Mouse (Mus musculus) limb, embryonic 13.5 days (tissue): ENCODE measurements around the gene Fibp. TPM values are rescaled to one million over a fixed set of nuclear protein-coding genes. Genes with fewer than 3 reads are reported as not detected.

Experiments used
- ATAC-seq: fragments of 200-750 bp; cut with Nextera tagmentation; 2 replicates; pipeline ENCODE4 v1.8.0; 2017; ENCODE audit warnings: low read depth, moderate number of reproducible peaks, moderate TSS enrichment; ENCODE audit not compliant: low FRiP score
- H3K27ac ChIP-seq: fragments of 300-500 bp; sonication (generic); 2 replicates; pipeline ENCODE4 v1.5.1; 2015; ENCODE audit warnings: inconsistent platforms, mild to moderate bottlenecking, moderate library complexity
- H3K27me3 ChIP-seq: fragments of 300-500 bp; sonication (generic); 2 replicates; pipeline ENCODE4 v1.6.1; 2015; ENCODE audit warnings: mild to moderate bottlenecking, inconsistent platforms
- H3K36me3 ChIP-seq: fragments of 300-500 bp; sonication (generic); 2 replicates; pipeline ENCODE4 v1.6.1; 2015; ENCODE audit warnings: inconsistent platforms, mild to moderate bottlenecking, moderate library complexity
- H3K4me1 ChIP-seq: fragments of 300-500 bp; sonication (generic); 2 replicates; pipeline ENCODE4 v1.6.1; 2015; ENCODE audit warnings: inconsistent platforms
- H3K4me2 ChIP-seq: fragments of 300-500 bp; sonication (generic); replicated peaks from 2 replicates; pipeline ENCODE4 v1.6.1; 2015; ENCODE audit warnings: inconsistent platforms, mild to moderate bottlenecking, moderate library complexity
- H3K4me3 ChIP-seq: fragments of 300-500 bp; sonication (generic); 2 replicates; pipeline ENCODE4 v1.5.1; 2015; ENCODE audit warnings: moderate library complexity, mild to moderate bottlenecking, inconsistent platforms
- H3K9ac ChIP-seq: fragments of 300-500 bp; sonication (generic); 2 replicates; pipeline ENCODE4 v1.6.1; 2015; ENCODE audit warnings: mild to moderate bottlenecking, inconsistent platforms
- H3K9me3 ChIP-seq: fragments of 300-500 bp; sonication (generic); 2 replicates; pipeline ENCODE4 v1.6.1; 2016; ENCODE audit warnings: inconsistent platforms
- WGBS: fragments of 180-500 bp; shearing (Covaris S2); methylation state at CpG from one replicate; pipeline ENCODE4 v1.1.7; 2015; 5-methylcytosine and 5-hydroxymethylcytosine counted together
- polyA plus RNA-seq: library from polyadenylated mRNA; unstranded; fragments of >200 nt; fragmentation: Nextera tagmentation; extraction: Ambion mirVana; gene quantifications from 2 replicates; pipeline ENCODE4 v1.2.1, GENCODE M21; 2015

The Fibp gene
- polyA plus RNA-seq: 129 and 131 TPM in 2 replicates

GRCm38 (mm10) chr19:5460465-5460911, at the start of gene Fibp:
TSS of gene Fibp (plus strand) at chr19:5460615.
- Histone ChIP-seq H3K9me3 (no peaks in the 10 kb centered on the region), H3K27ac (peak within 1 kb of the TSS; percentile 69; the same call in 1 of the 2 replicates), H3K36me3 (peaks cover 38% of the 10 kb centered on the region), H3K4me3 (peak within 1 kb of the TSS; percentile 73), H3K4me2 (peak within 1 kb of the TSS; percentile 97), H3K4me1 (peaks cover 41% of the 10 kb centered on the region), H3K9ac (peak within 1 kb of the TSS; percentile 81), H3K27me3 (no peaks in the 10 kb centered on the region)
- WGBS: under 1% methylated on average over 32 of the region's 32 CpGs
- ATAC-seq: peak; percentile 60

- no peak overlapping the region for H3K4me2 ChIP-seq
- no peak overlapping the region for H3K27ac ChIP-seq
- H3K4me1 ChIP-seq: peaks cover 26% of the 10 kb centered on the region
- H3K4me3 ChIP-seq: no peak overlapping the region
- H3K9ac ChIP-seq: no peak overlapping the region
- no peaks in the 10 kb centered on the region for H3K27me3 ChIP-seq
- ATAC-seq: no peak
- H3K9me3 ChIP-seq: no peaks in the 10 kb centered on the region
- 83% methylated on average over 5 of the region's 5 CpGs for WGBS
- peaks cover 4% of the 10 kb centered on the region; the same call in 1 of the 2 replicates for H3K36me3 ChIP-seq
These were observed 49.8 kb upstream of the Fibp start for GRCm38 (mm10) chr19:5410641-5411040.

DNA sequence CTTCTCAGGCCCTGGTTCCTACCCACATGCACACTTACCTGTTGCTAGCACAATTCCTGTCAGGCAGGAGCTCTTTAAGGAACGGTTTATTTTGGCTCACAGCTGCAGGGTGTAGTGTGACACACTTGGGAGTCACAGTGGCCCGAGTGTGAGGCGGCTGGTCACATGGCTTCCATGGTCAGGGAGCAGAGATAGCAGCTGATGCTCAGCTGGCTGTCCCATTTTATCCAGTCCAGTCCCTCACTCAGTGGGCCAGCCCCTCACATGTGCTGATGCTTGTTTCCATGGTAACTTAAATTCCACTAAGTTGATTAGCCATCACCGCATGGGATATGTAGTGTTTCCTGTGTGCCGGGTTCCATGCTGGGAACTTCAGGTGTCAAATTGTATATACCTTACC, 48.5 kb upstream of the Fibp start:
- WGBS: 56% methylated on average over 5 of the region's 5 CpGs
- Histone ChIP-seq H3K4me2 (no peak overlapping the region), H3K36me3 (peaks cover 4% of the 10 kb centered on the region), H3K4me1 (peaks cover 22% of the 10 kb centered on the region), H3K9me3 (no peaks in the 10 kb centered on the region), H3K4me3 (no peak overlapping the region), H3K27me3 (no peaks in the 10 kb centered on the region), H3K9ac (0 out of 2 replicates have a peak overlapping the region, but pooled peaks have one; percentile 14), H3K27ac (no peak overlapping the region)
- ATAC-seq: no peak

DNA sequence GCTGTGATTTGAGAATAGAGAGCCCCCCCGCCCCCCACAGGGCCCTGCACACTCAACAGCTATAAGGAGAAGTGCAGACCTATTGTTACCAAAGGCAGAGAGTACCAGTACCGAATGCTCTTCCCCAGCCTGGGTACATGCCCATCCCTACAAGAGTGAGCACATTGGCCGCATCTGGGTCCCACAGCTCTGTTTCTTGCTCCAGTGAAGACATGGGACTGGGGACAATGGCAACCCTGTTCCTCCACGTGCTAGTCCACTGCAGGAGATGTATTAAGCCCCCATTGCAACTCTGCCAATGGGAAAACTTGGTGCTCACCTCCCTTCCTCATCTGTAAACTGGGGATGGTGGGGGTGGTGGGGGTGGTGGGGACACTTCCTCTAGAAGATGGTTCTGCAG, 46.6 kb upstream of the Fibp start:
- H3K36me3 ChIP-seq: peaks cover 5% of the 10 kb centered on the region
- no peaks in the 10 kb centered on the region for H3K9me3 ChIP-seq
- H3K4me1 ChIP-seq: peaks cover 8% of the 10 kb centered on the region
- no peak for ATAC-seq
- no peak overlapping the region for H3K9ac ChIP-seq
- H3K4me2 ChIP-seq: no peak overlapping the region
- H3K27me3 ChIP-seq: no peaks in the 10 kb centered on the region
- WGBS: 81% methylated on average over 4 of the region's 4 CpGs
- H3K27ac ChIP-seq: no peak overlapping the region
- no peak overlapping the region for H3K4me3 ChIP-seq

DNA sequence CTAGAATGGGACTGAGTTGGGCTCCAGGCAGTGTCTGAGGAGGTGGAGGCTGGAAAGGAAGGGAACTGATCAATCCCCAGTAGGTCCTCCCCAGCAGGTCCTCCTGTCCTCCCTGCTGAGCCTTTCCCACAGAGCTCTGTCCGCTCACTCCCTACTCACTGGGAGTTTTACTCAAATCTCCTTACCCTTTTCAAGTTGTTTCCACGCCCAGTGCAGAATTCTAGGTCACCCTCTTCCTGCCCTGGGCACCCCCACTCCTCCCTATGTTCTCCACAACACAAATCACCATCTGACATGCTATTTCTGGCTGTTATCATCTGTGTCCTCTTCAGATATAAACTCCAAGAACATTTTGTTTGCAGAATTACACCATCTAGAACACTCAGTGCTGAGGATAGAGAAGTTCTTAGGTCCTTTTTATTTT, 45.9 kb upstream of the Fibp start:
- peaks cover 5% of the 10 kb centered on the region; the same call in 1 of the 2 replicates for H3K36me3 ChIP-seq
- 80% methylated on average over 2 of the region's 2 CpGs for WGBS
- no peak overlapping the region for H3K4me2 ChIP-seq
- H3K27me3 ChIP-seq: no peaks in the 10 kb centered on the region
- no peak for ATAC-seq
- H3K9ac ChIP-seq: no peak overlapping the region
- H3K9me3 ChIP-seq: no peaks in the 10 kb centered on the region
- no peak overlapping the region for H3K27ac ChIP-seq
- H3K4me3 ChIP-seq: no peak overlapping the region
- H3K4me1 ChIP-seq: peaks cover 4% of the 10 kb centered on the region; the same call in 1 of the 2 replicates

DNA sequence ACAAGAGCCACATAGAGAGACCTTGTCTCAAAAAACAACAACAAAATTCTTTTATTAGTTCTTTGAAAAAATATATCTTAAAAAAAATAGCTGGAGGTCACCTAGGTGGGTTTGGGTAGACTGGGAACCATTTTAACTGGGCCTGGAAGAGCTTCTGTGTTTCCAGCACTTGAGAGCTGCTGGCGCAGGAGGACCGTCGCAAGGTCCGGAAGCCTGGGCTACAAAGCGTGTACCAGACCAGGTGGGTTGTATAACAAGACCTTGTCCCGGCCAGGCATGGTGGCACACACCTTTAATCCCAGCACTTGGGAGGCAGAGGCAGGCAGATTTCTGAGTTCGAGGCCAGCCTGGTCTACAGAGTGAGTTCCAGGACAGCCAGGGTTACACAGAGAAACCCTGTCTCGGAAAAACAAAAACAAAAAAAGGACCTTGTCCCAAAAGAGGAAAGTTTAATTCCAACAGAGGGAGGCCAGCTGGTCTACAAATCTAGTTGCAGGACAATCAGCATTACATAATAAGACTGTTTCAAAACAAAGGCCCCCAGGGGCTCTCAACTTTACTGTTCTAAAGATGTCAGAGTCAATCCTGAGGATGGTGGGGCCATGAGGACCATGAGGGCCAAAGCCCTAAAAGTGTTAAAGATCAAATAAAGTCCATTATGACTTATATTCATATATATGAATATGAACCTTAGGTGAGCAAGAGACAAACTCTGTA, 41.5 kb upstream of the Fibp start:
- Histone ChIP-seq H3K4me1 (peaks cover 17% of the 10 kb centered on the region), H3K4me3 (no peak overlapping the region), H3K4me2 (no peak overlapping the region), H3K27me3 (no peaks in the 10 kb centered on the region), H3K9ac (no peak overlapping the region), H3K9me3 (no peaks in the 10 kb centered on the region), H3K27ac (no peak overlapping the region), H3K36me3 (peaks cover 43% of the 10 kb centered on the region)
- 95% methylated on average over 8 of the region's 8 CpGs for WGBS
- no peak for ATAC-seq

DNA sequence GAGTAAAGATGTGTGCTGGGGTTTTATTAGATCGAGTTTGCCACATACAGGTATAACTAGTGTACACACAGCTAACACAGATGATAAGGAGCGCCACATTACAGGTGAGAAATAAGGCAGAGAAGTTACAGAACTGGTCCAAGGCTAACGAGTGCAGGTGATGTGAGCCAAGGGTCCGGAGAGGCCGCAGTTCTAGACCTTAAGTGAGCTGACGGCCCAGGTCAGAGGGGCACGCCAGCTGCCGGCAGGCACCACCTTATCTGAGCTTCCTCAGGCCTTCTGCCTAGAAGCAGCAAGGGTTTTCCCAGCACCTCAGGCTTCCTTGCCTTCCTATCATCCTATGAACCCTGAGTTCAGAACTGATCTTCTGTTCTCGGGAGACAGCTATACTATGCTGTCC, 40.8 kb upstream of the Fibp start:
- Histone ChIP-seq H3K4me1 (peaks cover 17% of the 10 kb centered on the region), H3K4me3 (no peak overlapping the region), H3K36me3 (peaks cover 43% of the 10 kb centered on the region), H3K4me2 (no peak overlapping the region), H3K9ac (no peak overlapping the region), H3K9me3 (no peaks in the 10 kb centered on the region), H3K27ac (no peak overlapping the region), H3K27me3 (no peaks in the 10 kb centered on the region)
- no peak for ATAC-seq
- WGBS: 89% methylated on average over 9 of the region's 9 CpGs

DNA sequence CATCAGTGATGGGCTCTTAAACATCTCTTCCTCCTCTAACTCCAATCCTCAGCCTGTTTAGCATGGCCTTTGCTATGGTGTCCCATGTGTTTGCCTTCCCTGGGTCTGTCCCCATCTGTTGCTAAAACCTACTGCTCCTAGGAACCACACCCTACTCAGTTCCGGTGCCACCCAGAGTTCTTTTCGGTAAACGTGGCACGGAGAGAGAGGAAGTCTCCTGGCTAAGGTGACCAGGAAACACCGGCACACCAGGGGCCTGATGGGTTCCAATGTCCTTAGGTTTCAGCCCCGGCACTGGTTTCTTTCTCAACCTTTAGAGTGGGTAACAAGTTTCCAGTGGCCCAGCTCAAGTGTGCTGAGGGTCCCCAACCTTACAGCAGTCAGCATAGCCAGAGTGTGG, 39.8 kb upstream of the Fibp start:
- Histone ChIP-seq H3K9ac (no peak overlapping the region), H3K4me2 (no peak overlapping the region), H3K4me3 (no peak overlapping the region), H3K36me3 (peaks cover 43% of the 10 kb centered on the region), H3K4me1 (peaks cover 17% of the 10 kb centered on the region), H3K27me3 (no peaks in the 10 kb centered on the region), H3K27ac (no peak overlapping the region), H3K9me3 (no peaks in the 10 kb centered on the region)
- ATAC-seq: no peak
- WGBS: 91% methylated on average over 6 of the region's 6 CpGs

DNA sequence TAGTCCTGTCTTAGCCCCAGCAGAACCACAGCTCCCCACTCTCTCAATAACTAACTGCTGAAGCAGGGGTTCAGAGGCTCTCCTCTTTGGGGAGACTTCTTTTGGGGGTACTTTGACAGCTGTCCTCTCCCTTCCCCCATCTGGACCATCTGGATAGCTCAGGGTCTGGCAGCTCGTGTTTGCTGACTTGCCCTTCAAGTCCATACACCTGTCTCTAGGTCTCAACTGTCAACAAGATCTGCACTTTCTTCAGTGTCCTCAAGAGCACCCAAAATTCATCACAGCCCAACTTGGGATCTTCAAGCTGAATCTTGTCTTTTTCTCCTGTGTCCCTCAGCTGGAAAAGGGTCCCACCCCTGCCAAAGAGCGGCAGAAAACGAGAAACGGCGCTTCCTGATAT, 38.6 kb upstream of the Fibp start:
- peaks cover 54% of the 10 kb centered on the region for H3K36me3 ChIP-seq
- peak overlapping the region; percentile 19; the same call in 1 of the 2 replicates for H3K9ac ChIP-seq
- no peak for ATAC-seq
- H3K27ac ChIP-seq: no peak overlapping the region
- no peak overlapping the region; the same call in 1 of the 2 replicates for H3K4me2 ChIP-seq
- H3K4me3 ChIP-seq: no peak overlapping the region
- no peaks in the 10 kb centered on the region for H3K9me3 ChIP-seq
- H3K27me3 ChIP-seq: no peaks in the 10 kb centered on the region
- peaks cover 29% of the 10 kb centered on the region for H3K4me1 ChIP-seq
- WGBS: 85% methylated on average over 5 of the region's 5 CpGs

GRCm38 (mm10) chr19:5422267-5422666, 38.1 kb upstream of the Fibp start:
- peaks cover 58% of the 10 kb centered on the region for H3K36me3 ChIP-seq
- peaks cover 34% of the 10 kb centered on the region for H3K4me1 ChIP-seq
- H3K9ac ChIP-seq: 0 out of 2 replicates have a peak overlapping the region, but pooled peaks have one; percentile 19
- no peak overlapping the region for H3K27ac ChIP-seq
- ATAC-seq: no peak
- H3K4me2 ChIP-seq: no peak overlapping the region; the same call in 1 of the 2 replicates
- H3K9me3 ChIP-seq: no peaks in the 10 kb centered on the region
- H3K27me3 ChIP-seq: no peaks in the 10 kb centered on the region
- 88% methylated on average over 10 of the region's 10 CpGs for WGBS
- H3K4me3 ChIP-seq: peak overlapping the region; percentile 4; the same call in 1 of the 2 replicates

DNA sequence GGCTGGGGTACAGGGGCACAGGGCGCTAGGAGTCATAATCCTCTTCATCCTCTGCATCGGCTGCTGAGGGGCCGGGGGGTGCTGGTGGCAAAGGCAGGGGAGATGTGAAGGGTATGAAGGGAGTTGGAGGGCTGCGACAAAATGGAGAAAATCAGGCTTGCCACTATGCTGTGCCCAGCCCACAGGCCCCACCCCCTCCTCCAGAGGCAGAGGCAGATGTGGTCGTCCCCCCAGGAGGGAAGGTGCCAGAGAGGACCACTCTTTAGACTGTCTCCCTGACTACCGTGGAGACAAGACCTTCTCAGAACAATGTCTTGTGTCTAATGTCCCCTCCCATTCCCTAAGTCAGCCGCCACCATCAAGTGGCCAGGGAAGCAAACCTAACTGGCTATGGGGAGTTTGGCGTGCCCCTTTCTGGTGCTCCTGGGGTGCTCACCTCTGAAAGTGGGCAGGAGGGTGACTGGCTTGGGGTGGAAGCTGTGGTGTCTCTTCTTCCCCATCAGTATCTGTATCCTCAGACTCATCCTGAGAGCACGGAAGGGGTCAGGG, 37.4 kb upstream of the Fibp start:
- peaks cover 56% of the 10 kb centered on the region for H3K36me3 ChIP-seq
- no peaks in the 10 kb centered on the region for H3K27me3 ChIP-seq
- H3K4me3 ChIP-seq: peak overlapping the region; percentile 80
- H3K4me2 ChIP-seq: peak overlapping the region; percentile 91
- 77% methylated on average over 9 of the region's 9 CpGs for WGBS
- peaks cover 37% of the 10 kb centered on the region for H3K4me1 ChIP-seq
- ATAC-seq: no peak
- no peaks in the 10 kb centered on the region for H3K9me3 ChIP-seq
- peak overlapping the region; percentile 88 for H3K9ac ChIP-seq
- no peak overlapping the region for H3K27ac ChIP-seq

DNA sequence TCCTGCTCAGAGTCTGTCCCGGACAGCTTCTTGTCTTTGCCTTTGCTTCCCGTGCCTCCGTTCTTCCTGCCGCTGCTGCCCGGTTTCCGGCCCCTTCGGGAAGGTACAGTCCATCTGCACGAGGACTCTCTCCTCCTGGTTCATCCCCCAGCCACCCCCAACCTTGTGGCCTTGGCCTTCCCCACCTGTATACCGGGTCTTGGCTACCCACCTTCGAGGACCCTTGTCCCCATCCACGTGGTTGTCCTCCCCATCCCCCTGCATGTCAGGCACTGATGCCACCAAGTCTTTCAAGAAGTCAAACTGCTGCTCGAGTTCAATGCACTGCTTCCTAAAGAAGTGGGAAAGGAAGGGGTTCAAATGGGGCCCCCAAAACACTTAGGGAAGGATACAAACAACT, 36.9 kb upstream of the Fibp start:
- Histone ChIP-seq H3K9ac (peak overlapping the region; percentile 88), H3K27me3 (no peaks in the 10 kb centered on the region), H3K9me3 (no peaks in the 10 kb centered on the region), H3K36me3 (peaks cover 56% of the 10 kb centered on the region), H3K27ac (peak overlapping the region; percentile 87; the same call in 1 of the 2 replicates), H3K4me2 (peak overlapping the region; percentile 91), H3K4me1 (peaks cover 38% of the 10 kb centered on the region), H3K4me3 (peak overlapping the region; percentile 80)
- no peak for ATAC-seq
- 65% methylated on average over 12 of the region's 12 CpGs for WGBS
